Mouse (Mus musculus) erythroblast, embryonic 14.5 days (primary cell): Measurements from ENCODE around the gene Diras2.

Source experiments
- GATA1 ChIP-seq: IDR thresholded peaks from 2 replicates; pipeline ENCODE4 v1.6.1; 2012; ENCODE audit warnings: low read length, inconsistent platforms, mixed read lengths
- TAL1 ChIP-seq: IDR thresholded peaks from 3 replicates; pipeline ENCODE4 v1.6.1; 2012; ENCODE audit warnings: low read length, inconsistent platforms, mixed read lengths

GRCm38 (mm10) chr13:52542036-52542526, 11.0 kb upstream of the Diras2 start:
- TF ChIP-seq GATA1 (no peak), TAL1 (no peak)
